Mouse (Mus musculus) liver, embryonic 15.5 days (tissue): ENCODE measurements around the gene Hmga2. TPM values are rescaled to one million over a fixed set of nuclear protein-coding genes. Genes with fewer than 3 reads are reported as not detected.

Experiments
- ATAC-seq: fragments of 200-750 bp; cut with Nextera tagmentation; 2 replicates; pipeline ENCODE4 v1.8.0; 2017; ENCODE audit warnings: moderate number of reproducible peaks, mild to moderate bottlenecking, moderate library complexity; ENCODE audit not compliant: insufficient read depth
- H3K27ac ChIP-seq: fragments of 300-500 bp; sonication (generic); replicated peaks from 2 replicates; pipeline ENCODE4 v1.5.1; 2015; ENCODE audit warnings: mild to moderate bottlenecking, inconsistent platforms
- H3K27me3 ChIP-seq: fragments of 300-500 bp; sonication (generic); 2 replicates; pipeline ENCODE4 v1.6.1; 2015; ENCODE audit warnings: mild to moderate bottlenecking, inconsistent platforms
- H3K36me3 ChIP-seq: fragments of 300-500 bp; sonication (generic); replicated peaks from 2 replicates; pipeline ENCODE4 v1.6.1; 2015; ENCODE audit warnings: moderate library complexity, mild to moderate bottlenecking, inconsistent platforms
- H3K4me1 ChIP-seq: fragments of 300-500 bp; sonication (generic); replicated peaks from 2 replicates; pipeline ENCODE4 v1.6.1; 2015; ENCODE audit warnings: inconsistent platforms
- H3K4me2 ChIP-seq: fragments of 300-500 bp; sonication (generic); 2 replicates; pipeline ENCODE4 v1.6.1; 2015; ENCODE audit warnings: moderate library complexity, mild to moderate bottlenecking, inconsistent platforms
- H3K4me3 ChIP-seq: fragments of 300-500 bp; sonication (generic); replicated peaks from 2 replicates; pipeline ENCODE4 v1.5.1; 2015; ENCODE audit warnings: mild to moderate bottlenecking, inconsistent platforms
- H3K9ac ChIP-seq: fragments of 300-500 bp; sonication (generic); 2 replicates; pipeline ENCODE4 v1.6.1; 2015; ENCODE audit warnings: moderate library complexity, mild to moderate bottlenecking, inconsistent platforms
- H3K9me3 ChIP-seq: fragments of 300-500 bp; sonication (generic); replicated peaks from 2 replicates; pipeline ENCODE4 v1.6.1; 2016; ENCODE audit warnings: inconsistent platforms
- WGBS: fragments of 180-500 bp; shearing (Covaris S2); methylation state at CpG from one replicate; pipeline ENCODE4 v1.1.7; 2015; ENCODE audit warnings: mixed read lengths; ENCODE audit not compliant: insufficient replicate concordance; 5-methylcytosine and 5-hydroxymethylcytosine counted together
- polyA plus RNA-seq: library from polyadenylated mRNA; unstranded; fragments of >200 nt; fragmentation: Nextera tagmentation; extraction: Ambion mirVana; gene quantifications from 2 replicates; pipeline ENCODE4 v1.2.1, GENCODE M21; 2015

Hmga2 gene
- polyA plus RNA-seq, 1 experiment from 2014 or later = 2.1 TPM

DNA sequence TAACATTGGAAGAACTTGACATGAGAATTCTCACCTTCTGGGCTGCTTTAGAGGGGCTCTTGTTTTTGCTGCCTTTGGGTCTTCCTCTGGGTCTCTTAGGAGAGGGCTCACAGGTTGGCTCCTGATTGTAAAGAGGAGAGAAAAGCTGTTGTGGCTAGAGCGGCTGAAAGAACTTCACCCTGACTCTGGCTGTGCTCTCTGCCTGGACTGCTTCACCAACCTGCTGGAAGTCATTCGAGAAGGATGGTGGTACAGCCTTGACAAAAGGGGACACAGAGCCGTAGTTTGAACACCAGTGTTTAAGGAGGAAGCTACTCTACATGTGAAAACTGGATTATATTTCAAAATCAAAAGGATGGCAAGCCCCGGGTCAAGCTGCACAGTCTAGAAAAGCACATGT is 3.1 kb downstream of the Hmga2 start:
- no peak overlapping the region for H3K27ac ChIP-seq
- no peak overlapping the region for H3K4me3 ChIP-seq
- H3K36me3 ChIP-seq = no peaks in the 10 kb centered on the region
- H3K4me2 ChIP-seq = no peak overlapping the region
- no peak for ATAC-seq
- peaks cover 12% of the 10 kb centered on the region; the same call in 1 of the 2 replicates for H3K4me1 ChIP-seq
- peaks cover 57% of the 10 kb centered on the region for H3K27me3 ChIP-seq
- H3K9ac ChIP-seq = no peak overlapping the region
- WGBS = 19% methylated on average over 4 of the region's 4 CpGs
- no peaks in the 10 kb centered on the region for H3K9me3 ChIP-seq

DNA sequence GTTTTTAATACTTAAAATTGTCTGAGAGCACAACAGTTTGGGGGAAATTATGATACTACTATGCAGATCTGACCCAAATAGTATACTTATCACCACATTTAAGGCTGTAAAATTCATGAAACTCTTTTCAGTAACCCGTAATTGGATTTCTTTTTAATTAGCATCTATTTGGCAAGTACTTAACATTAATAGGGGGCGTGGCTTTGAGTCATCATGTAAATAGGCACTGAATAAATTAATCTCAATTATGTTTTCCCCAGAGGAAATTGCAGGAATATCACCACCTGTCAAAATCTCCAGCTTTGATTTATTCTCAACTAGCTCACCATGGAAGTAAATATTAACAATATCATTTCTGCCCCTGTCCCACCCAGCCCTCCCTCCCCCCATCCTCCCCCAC is 3.7 kb downstream of the Hmga2 start:
- peaks cover 6% of the 10 kb centered on the region; the same call in 1 of the 2 replicates for H3K4me1 ChIP-seq
- H3K4me3 ChIP-seq = no peak overlapping the region
- no peak overlapping the region for H3K27ac ChIP-seq
- no peaks in the 10 kb centered on the region for H3K36me3 ChIP-seq
- ATAC-seq = no peak
- peaks cover 50% of the 10 kb centered on the region for H3K27me3 ChIP-seq
- 40% methylated on average over 2 of the region's 2 CpGs for WGBS
- no peak overlapping the region for H3K4me2 ChIP-seq
- H3K9me3 ChIP-seq = no peaks in the 10 kb centered on the region
- no peak overlapping the region for H3K9ac ChIP-seq

GRCm38 (mm10) chr10:120465121-120465520 is 11.1 kb downstream of the Hmga2 start:
- H3K27me3 ChIP-seq = no peaks in the 10 kb centered on the region
- no peak overlapping the region for H3K4me3 ChIP-seq
- 49% methylated on average over 5 of the region's 5 CpGs for WGBS
- H3K4me1 ChIP-seq = peaks cover 4% of the 10 kb centered on the region
- no peak overlapping the region for H3K27ac ChIP-seq
- no peak overlapping the region for H3K9ac ChIP-seq
- no peaks in the 10 kb centered on the region for H3K9me3 ChIP-seq
- no peak for ATAC-seq
- no peak overlapping the region for H3K4me2 ChIP-seq
- no peaks in the 10 kb centered on the region for H3K36me3 ChIP-seq

- peak overlapping the region; percentile 11; the same call in 1 of the 2 replicates for H3K4me2 ChIP-seq
- H3K27ac ChIP-seq = no peak overlapping the region
- 10% methylated on average over 5 of the region's 5 CpGs for whole genome bisulfite sequencing
- no peak overlapping the region for H3K9ac ChIP-seq
- H3K9me3 ChIP-seq = no peaks in the 10 kb centered on the region
- ATAC-seq = 0 out of 2 replicates have a peak, but pooled peaks have one; percentile 28
- no peak overlapping the region for H3K4me3 ChIP-seq
- H3K27me3 ChIP-seq = no peaks in the 10 kb centered on the region
- no peaks in the 10 kb centered on the region for H3K36me3 ChIP-seq
- H3K4me1 ChIP-seq = peaks cover 18% of the 10 kb centered on the region
These were observed 14.5 kb downstream of the Hmga2 start for GRCm38 (mm10) chr10:120461769-120462168.

GRCm38 (mm10) chr10:120461301-120461700 is 15.0 kb downstream of the Hmga2 start:
- Histone ChIP-seq H3K36me3 (no peaks in the 10 kb centered on the region), H3K4me2 (no peak overlapping the region), H3K27me3 (no peaks in the 10 kb centered on the region), H3K4me1 (peaks cover 18% of the 10 kb centered on the region), H3K4me3 (no peak overlapping the region), H3K27ac (no peak overlapping the region), H3K9me3 (no peaks in the 10 kb centered on the region), H3K9ac (no peak overlapping the region)
- WGBS = 54% methylated on average over 5 of the region's 5 CpGs
- ATAC-seq = no peak

DNA sequence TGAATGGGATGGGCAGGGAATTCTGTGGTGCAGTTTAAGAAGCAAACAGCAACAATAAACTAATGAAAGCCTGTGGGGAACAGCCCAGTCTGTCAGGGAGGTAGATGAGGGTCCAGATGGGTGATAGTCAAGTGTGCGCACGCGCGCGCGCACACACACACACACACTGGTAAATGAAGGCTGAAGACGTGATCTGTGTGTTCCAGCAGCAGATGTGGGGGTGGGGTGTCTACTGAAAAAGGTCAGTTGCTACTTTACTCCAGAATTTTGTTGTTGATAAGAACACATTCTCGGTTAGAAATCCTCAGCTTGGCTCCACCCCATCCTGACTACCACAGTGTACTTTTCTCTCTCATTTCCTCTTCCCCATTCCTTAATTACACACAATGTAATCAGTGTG is 17.4 kb downstream of the Hmga2 start:
- Histone ChIP-seq H3K27me3 (no peaks in the 10 kb centered on the region), H3K27ac (no peak overlapping the region), H3K4me3 (no peak overlapping the region), H3K4me1 (peaks cover 18% of the 10 kb centered on the region), H3K9me3 (no peaks in the 10 kb centered on the region), H3K9ac (no peak overlapping the region), H3K36me3 (no peaks in the 10 kb centered on the region), H3K4me2 (no peak overlapping the region)
- 24% methylated on average over 8 of the region's 8 CpGs for WGBS
- ATAC-seq = peak; percentile 76

DNA sequence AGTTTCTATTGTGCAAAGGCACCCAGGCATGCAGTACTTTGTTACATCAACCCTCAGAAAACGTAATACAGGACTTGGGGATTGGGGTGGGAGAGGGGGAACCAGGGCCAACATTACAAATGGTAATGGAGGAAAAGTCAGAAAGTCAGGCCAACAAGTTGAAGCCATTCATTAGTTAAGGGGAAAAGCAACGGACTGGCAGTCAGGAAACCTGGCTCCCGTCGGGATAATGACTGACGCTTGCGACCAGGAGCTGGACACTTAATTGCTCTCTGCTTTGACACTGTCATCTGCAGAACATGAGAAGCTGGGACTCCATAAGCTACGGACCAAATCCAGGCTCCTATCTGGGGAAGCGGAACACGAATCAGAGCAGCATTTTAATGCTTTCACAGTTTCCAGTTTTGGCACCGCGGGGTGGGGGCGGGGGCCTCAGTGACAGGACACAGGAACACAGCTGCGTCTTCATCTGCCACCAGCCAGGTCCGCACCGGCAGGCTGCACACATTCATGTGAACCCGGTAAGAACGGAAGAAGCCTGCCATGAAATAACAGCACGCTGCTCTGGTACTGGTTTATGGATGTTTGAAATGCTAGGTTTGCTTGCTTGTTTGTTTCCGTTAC is 26.5 kb downstream of the Hmga2 start:
- 76% methylated on average over 19 of the region's 19 CpGs for WGBS
- Histone ChIP-seq H3K27me3 (no peaks in the 10 kb centered on the region), H3K27ac (no peak overlapping the region), H3K4me3 (no peak overlapping the region), H3K9ac (no peak overlapping the region), H3K9me3 (no peaks in the 10 kb centered on the region), H3K4me2 (no peak overlapping the region), H3K4me1 (no peaks in the 10 kb centered on the region; the same call in none of the 2 replicates), H3K36me3 (no peaks in the 10 kb centered on the region)
- ATAC-seq = no peak

DNA sequence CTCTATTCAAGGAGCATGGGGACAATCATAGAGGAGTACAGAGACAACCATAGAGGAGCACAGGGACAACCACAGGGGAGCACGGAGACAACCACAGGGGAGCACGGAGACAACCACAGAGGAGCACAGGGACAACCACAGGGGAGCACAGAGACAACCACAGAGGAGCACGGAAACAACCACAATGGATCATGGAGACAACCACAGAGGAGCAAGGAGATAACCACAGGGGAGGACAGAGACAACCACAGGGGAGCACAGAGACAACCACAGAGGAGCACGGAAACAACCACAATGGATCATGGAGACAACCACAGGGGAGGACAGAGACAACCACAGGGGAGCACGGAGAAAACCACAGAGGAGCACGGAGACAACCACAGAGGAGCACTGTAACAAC is 29.5 kb downstream of the Hmga2 start:
- H3K4me3 ChIP-seq = no peak overlapping the region
- no peaks in the 10 kb centered on the region for H3K9me3 ChIP-seq
- no peak overlapping the region for H3K4me2 ChIP-seq
- H3K36me3 ChIP-seq = no peaks in the 10 kb centered on the region
- 28% methylated on average over 6 of the region's 6 CpGs for WGBS
- no peaks in the 10 kb centered on the region; the same call in none of the 2 replicates for H3K4me1 ChIP-seq
- no peak for ATAC-seq
- H3K27me3 ChIP-seq = no peaks in the 10 kb centered on the region
- no peak overlapping the region for H3K9ac ChIP-seq
- no peak overlapping the region for H3K27ac ChIP-seq

DNA sequence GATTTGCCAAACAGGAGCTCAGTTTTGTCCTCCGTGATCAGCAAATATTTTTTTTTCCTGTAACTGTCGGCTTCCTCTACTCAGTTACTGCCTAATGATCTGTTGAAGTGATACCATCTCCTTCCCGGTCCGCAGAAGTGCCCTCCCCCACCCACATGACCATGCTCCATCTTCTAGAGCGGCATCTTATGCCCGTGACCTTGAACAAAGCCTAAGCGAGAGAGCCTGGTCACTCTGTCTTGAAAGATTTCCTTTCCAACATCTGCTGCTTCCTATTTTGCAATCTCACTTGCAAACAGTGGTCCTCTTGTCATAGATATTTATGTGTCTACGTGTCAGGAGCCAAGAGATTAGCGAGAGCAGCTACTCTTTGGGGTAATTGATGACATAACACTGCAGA is 30.1 kb downstream of the Hmga2 start:
- ATAC-seq = no peak
- H3K4me3 ChIP-seq = no peak overlapping the region
- H3K27me3 ChIP-seq = no peaks in the 10 kb centered on the region
- H3K4me2 ChIP-seq = no peak overlapping the region
- no peaks in the 10 kb centered on the region for H3K9me3 ChIP-seq
- no peak overlapping the region for H3K27ac ChIP-seq
- no peaks in the 10 kb centered on the region; the same call in none of the 2 replicates for H3K4me1 ChIP-seq
- 21% methylated on average over 9 of the region's 9 CpGs for WGBS
- H3K9ac ChIP-seq = no peak overlapping the region
- no peaks in the 10 kb centered on the region for H3K36me3 ChIP-seq

- Histone ChIP-seq H3K4me3 (no peak overlapping the region), H3K36me3 (no peaks in the 10 kb centered on the region), H3K4me2 (no peak overlapping the region), H3K9ac (no peak overlapping the region), H3K4me1 (no peaks in the 10 kb centered on the region; the same call in none of the 2 replicates), H3K27me3 (no peaks in the 10 kb centered on the region), H3K27ac (no peak overlapping the region), H3K9me3 (no peaks in the 10 kb centered on the region)
- ATAC-seq = 0 out of 2 replicates have a peak, but pooled peaks have one; percentile 47
- 54% methylated on average over 9 of the region's 9 CpGs for WGBS
These were observed 31.7 kb downstream of the Hmga2 start for GRCm38 (mm10) chr10:120444463-120445070.

- Histone ChIP-seq H3K4me1 (no peaks in the 10 kb centered on the region; the same call in none of the 2 replicates), H3K36me3 (no peaks in the 10 kb centered on the region), H3K27me3 (no peaks in the 10 kb centered on the region), H3K4me2 (no peak overlapping the region), H3K27ac (no peak overlapping the region), H3K9ac (no peak overlapping the region), H3K4me3 (no peak overlapping the region), H3K9me3 (no peaks in the 10 kb centered on the region)
- no peak for ATAC-seq
- WGBS = 78% methylated on average over 10 of the region's 10 CpGs
These were observed 32.4 kb downstream of the Hmga2 start for GRCm38 (mm10) chr10:120443757-120444311.
